Mouse (Mus musculus) layer of hippocampus, adult 18-20 months (tissue): ENCODE measurements at regions not wholly inside any gene's neighbourhood (a gene's known extent, or its start where the extent isn't known, plus 50 kb on each side); places are given as distances from the start of the nearest gene placed in this dataset.

ENCODE experiments used
- DNase-seq, 2 experiments: peaks; one replicate each; pipeline ENCODE4 v3.0.0; 2022; ENCODE audit warnings: low spot score in 2 of 2

- DNase-seq = no peak
Observed at GRCm38 (mm10) chr7:34506816-34507215, 113.7 kb upstream of the Lsm14a start.

- no peak for DNase-seq
Observed at GRCm38 (mm10) chr7:34493892-34494291, 100.8 kb upstream of the Lsm14a start.

GRCm38 (mm10) chr7:34484908-34485598 lies 91.9 kb upstream of the Lsm14a start:
- DNase-seq = no peak

- DNase-seq = no peak
Observed at GRCm38 (mm10) chr7:34483368-34483767, 90.3 kb upstream of the Lsm14a start.

GRCm38 (mm10) chr7:34480771-34481170 lies 87.7 kb upstream of the Lsm14a start:
- no peak for DNase-seq

- no peak for DNase-seq
Observed at GRCm38 (mm10) chr7:34471003-34471402, 77.9 kb upstream of the Lsm14a start.

- DNase-seq = no peak
Observed at GRCm38 (mm10) chr7:34462069-34462468, 69.0 kb upstream of the Lsm14a start.

GRCm38 (mm10) chr7:34459834-34460495 lies 66.8 kb upstream of the Lsm14a start:
- no peak for DNase-seq

- DNase-seq = no peak
Observed at GRCm38 (mm10) chr7:34458851-34459250, 65.7 kb upstream of the Lsm14a start.

GRCm38 (mm10) chr7:34448364-34448763 lies 55.2 kb upstream of the Lsm14a start:
- DNase-seq = no peak

- DNase-seq = no peak
Observed at GRCm38 (mm10) chr7:34444263-34444662, 51.1 kb upstream of the Lsm14a start.
